Mouse (Mus musculus) mature B cell (primary cell): ENCODE measurements at regions not wholly inside any gene's neighbourhood (a gene's known extent, or its start where the extent isn't known, plus 50 kb on each side); places are given as distances from the start of the nearest gene placed in this dataset.

Experiments
- in situ Hi-C: fragments of 300-500 bp; cut with MboI; formaldehyde crosslinking; loops from 2 replicates; pipeline ENCODE4 v1.14.3; 2019

DNA sequence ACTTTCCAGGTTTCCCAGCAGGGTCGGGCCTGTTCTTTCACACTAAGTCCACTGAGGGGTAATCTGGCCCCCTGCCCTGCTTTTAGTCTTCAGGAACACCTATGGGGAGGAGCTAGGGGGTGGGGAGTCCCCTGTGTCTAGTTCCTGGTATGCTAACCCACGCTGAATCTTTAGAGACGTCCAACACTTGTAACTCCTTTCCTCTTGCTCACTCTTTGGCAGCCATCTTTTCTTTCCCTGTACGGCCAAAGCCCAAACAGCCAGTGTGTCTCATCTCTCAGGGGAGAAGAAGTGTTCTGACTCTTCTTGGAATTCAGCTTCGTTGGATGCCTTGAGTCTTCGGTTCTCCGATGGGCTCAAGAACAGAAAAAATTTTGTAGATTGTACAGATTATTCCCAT is 68.4 kb upstream of the Lnx1 start:
- in situ Hi-C loops: no loop called here

DNA sequence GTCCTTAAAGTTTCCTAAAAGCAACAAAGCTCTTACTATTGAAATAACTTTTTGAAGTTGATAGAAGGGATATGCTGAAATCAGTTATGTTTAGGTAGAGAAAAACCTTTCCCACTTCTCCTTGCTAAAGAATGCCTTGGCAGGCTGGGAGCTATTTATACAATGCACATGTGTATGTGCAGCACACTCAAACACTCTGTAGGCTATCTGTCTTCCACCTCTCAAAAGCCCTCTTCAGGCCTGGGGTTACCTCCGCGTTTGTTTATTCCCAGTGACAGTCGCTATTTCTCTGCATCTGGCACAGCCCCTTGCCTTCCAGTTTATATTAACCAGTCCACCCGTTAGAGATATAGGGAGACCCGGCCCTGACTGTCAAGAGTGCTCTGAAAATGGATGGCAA is 66.3 kb upstream of the Lnx1 start:
- in situ Hi-C loops: no loop called here

DNA sequence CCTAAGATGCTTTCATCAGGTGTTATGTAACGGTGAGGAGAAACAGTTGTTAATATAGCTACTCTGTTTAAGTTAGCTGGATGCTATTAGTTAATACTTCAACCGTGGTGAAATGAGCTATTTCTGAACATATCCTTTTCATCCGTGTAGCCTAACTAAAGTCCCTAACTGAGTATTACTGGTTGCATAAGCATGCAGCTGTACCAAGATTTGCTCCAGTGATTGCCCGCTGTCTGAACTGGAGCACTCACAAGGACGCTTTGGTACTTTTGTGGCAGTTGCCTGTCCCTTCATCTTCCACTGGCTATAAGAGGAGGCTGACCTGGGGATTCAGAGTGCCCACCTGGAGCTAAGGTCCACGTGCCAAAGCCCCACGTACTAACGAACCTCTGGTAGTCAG is 65.3 kb upstream of the Lnx1 start:
- in situ Hi-C loops: no loop called here

DNA sequence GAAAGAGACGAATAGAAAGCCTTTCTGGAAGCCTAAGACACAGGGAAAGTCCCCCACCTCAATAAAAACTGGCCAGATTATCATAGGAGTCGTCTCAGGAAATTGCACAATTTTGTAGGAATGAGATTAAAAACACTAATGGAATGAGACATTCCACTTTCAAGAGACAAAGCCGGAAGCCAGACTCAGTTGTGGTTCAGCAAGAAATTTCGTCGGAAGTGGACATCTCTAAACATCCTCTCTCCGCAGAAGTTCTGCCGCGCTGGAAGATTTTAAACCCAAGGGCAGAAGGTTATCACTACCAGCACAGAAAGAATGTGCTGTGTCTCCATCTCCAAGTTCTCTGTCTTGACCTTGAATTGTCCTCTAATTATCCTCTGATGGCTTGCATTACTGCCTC is 63.5 kb upstream of the Lnx1 start:
- in situ Hi-C loops: no loop called here

DNA sequence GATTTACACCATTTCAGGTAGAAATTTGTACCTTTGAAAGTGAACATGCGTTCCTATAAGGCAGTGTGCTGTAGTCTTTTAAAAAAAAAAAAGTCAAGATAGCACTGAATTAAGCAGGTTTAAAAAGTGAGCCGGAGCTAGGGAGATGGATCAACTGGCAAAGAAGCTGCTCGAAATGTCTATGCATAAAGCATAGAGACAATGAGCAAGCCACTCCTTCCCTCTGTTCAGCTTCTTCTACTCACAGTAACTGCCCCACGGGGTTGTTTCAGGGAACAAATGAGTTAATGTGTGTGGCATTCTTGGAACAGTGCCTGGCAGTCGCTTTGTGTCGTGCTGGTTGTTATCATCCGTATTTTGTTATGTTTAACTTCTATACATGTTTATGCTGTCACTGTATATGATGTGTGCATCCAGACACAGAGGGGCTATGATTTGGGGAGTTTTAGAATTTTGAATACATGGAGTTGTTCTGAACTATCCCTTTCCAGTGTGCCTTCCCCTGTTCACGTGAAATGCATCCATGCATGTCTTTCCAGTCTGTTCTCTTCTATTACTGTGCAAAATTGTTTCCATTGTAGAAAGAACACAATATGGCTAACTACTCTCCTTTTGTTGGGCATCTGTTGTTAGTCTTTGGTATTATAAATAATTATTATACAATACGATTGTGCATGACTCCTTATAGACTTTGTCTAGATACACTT is 62.5 kb upstream of the Lnx1 start:
- in situ Hi-C loops: no loop called here

DNA sequence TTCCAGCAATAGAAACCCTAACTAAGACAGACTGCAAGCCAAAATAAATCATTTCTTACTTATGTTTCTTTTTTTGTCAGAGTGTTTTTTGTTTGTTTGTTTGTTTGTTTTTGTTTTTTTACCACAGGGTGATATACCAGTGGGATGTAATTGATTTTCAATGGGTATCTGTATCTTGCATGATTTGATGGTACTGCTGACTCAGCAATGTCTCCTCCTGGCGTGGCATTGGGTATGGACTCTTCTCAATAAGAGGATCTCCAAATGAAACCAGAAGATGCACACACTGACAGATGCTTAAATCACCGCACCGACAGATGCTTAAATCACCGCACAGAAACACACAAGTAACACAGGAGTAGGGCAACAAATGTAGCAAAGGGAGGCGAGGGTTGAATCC is 54.8 kb upstream of the Lnx1 start:
- in situ Hi-C loops: no loop called here

DNA sequence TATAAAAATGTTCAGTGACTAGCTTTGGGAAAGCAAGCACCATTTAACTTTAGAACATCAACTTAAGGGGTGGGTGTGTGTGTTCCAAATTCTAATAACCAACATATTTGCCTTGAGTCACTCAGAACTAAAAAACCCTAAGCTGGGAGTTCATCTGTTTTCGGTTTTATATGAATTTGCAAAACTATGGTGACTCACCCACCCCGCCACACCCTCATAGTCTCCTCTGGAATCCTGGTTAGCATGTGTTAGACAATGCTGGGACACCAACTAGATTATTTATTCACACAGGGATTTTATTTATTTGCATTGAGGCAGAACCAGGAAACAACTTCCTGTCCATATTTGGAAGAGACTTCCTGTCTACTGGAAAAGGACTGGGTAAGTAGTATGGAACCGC is 50.2 kb upstream of the Lnx1 start:
- in situ Hi-C loops: no loop called here
